Mouse (Mus musculus): ENCODE results near the gene Nfkbia.

GRCm38 (mm10) chr12:55492941-55493340 lies 494 bp upstream of the Nfkbia start:
- no peak for TF ChIP-seq CTCF (conservative IDR thresholded peaks at IDR 0.05; ENCODE audit: low read length)
- no peak for TF ChIP-seq NANOG (IDR thresholded peaks at IDR 0.05; ENCODE audit: borderline replicate concordance, low read length)
- no peak for TF ChIP-seq POU5F1 (IDR thresholded peaks at IDR 0.05; ENCODE audit: borderline replicate concordance, low read length)
